Mouse (Mus musculus): Measurements from ENCODE around the gene Leap2. TPM values are rescaled to one million over a fixed set of nuclear protein-coding genes. Genes with fewer than 3 reads are reported as not detected.

Leap2 gene
- polyA plus RNA-seq, 1 experiment from 2014 or later: not detected

DNA sequence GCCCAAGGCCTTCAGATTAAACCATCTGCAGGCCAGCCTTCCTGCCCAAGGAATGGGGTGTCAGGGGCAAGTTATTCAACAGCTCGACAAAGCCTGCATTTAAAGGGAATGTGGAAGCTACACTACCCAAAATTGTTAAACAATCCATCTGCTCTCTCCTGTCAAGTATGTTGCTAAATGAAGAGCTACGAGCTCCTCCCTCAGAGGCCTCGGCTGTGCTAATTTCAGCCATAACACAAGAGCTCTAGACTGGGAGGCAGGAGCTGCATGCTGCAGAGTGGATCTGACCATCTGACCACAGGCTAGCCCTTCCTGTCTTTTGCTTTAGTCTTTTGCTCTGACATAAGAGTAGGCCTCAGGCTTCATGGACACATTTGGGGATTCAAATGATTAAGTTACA, 2.3 kb upstream of the Leap2 start:
- no peaks in the 10 kb centered on the region for H3K9me3 ChIP-seq (replicated peaks)
- H3K4me2 ChIP-seq: no peak overlapping the region
- H3K4me3 ChIP-seq: no peak overlapping the region
- no peak for ATAC-seq (ENCODE audit: insufficient number of reproducible peaks, low FRiP score)
- H3K27ac ChIP-seq (ENCODE audit: poor library complexity, severe bottlenecking): peak overlapping the region; percentile 36; the same call in 1 of the 2 replicates
- peaks cover 31% of the 10 kb centered on the region for H3K4me1 ChIP-seq (replicated peaks)
- no peaks in the 10 kb centered on the region for H3K27me3 ChIP-seq (replicated peaks)
- H3K36me3 ChIP-seq: peaks cover 32% of the 10 kb centered on the region
- 48% methylated on average over 3 of the region's 3 CpGs for WGBS
- no peak overlapping the region for H3K9ac ChIP-seq

DNA sequence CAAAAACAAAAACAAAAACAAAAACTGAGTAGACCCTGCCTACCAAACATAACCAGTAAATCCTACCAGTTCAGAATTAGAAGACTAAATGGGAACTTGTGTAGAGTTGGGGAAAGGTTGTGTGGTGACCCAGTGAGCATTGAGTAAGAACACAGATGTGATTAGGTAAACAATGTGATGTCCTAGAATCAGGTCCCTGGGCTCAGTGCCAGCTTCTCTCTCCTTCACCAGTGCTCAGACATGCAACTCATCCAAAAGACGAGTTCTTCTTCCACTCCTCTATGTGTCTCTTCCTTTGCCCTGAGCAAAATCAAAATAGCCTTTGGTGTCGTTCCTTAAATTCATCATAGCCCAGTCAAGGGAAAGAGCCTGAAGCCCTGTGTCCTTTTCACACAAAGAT, 1.9 kb upstream of the Leap2 start:
- Histone ChIP-seq H3K27me3 (replicated peaks) (no peaks in the 10 kb centered on the region), H3K36me3 (peaks cover 36% of the 10 kb centered on the region), H3K9me3 (replicated peaks) (no peaks in the 10 kb centered on the region), H3K9ac (no peak overlapping the region), H3K4me3 (no peak overlapping the region), H3K27ac (ENCODE audit: poor library complexity, severe bottlenecking) (peak overlapping the region; percentile 36; the same call in 1 of the 2 replicates), H3K4me2 (no peak overlapping the region), H3K4me1 (replicated peaks) (peaks cover 31% of the 10 kb centered on the region)
- ATAC-seq (ENCODE audit: insufficient number of reproducible peaks, low FRiP score): no peak
- 68% methylated on average over 2 of the region's 2 CpGs for WGBS

GRCm38 (mm10) chr11:53418048-53418447, 4.9 kb downstream of the Leap2 start:
- Histone ChIP-seq H3K36me3 (peaks cover 78% of the 10 kb centered on the region), H3K4me1 (replicated peaks) (peaks cover 4% of the 10 kb centered on the region; the same call in 1 of the 2 replicates), H3K4me3 (no peak overlapping the region), H3K9me3 (replicated peaks) (no peaks in the 10 kb centered on the region), H3K9ac (no peak overlapping the region), H3K27ac (ENCODE audit: poor library complexity, severe bottlenecking) (no peak overlapping the region), H3K4me2 (no peak overlapping the region), H3K27me3 (replicated peaks) (no peaks in the 10 kb centered on the region)
- no peak for ATAC-seq (ENCODE audit: insufficient number of reproducible peaks, low FRiP score)

DNA sequence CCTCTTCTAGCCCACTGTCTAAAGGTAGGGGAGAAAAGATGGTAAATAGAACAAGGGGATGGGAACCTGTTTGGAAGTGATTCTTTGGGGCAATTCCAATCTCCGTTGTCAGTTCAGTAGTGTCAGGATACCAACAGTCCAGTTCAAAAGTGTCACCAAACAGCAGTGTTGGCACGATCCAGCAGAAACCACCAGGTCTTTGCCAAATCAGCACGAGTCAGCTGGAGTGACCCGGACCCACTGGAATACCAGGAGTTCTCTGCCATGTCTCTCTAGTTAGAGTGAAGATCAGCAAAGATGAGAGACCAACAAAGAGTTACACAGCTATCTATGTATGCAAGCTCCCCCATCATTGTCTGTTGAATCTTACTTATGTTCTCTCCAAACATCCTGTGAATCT, 9.1 kb downstream of the Leap2 start:
- no peak overlapping the region for H3K4me3 ChIP-seq
- WGBS: 88% methylated on average over 4 of the region's 4 CpGs
- no peak overlapping the region for H3K4me2 ChIP-seq
- no peak overlapping the region for H3K27ac ChIP-seq (ENCODE audit: poor library complexity, severe bottlenecking)
- ATAC-seq (ENCODE audit: insufficient number of reproducible peaks, low FRiP score): no peak
- H3K4me1 ChIP-seq (replicated peaks): no peaks in the 10 kb centered on the region
- H3K36me3 ChIP-seq: peaks cover 84% of the 10 kb centered on the region
- H3K9me3 ChIP-seq (replicated peaks): no peaks in the 10 kb centered on the region
- H3K27me3 ChIP-seq (replicated peaks): no peaks in the 10 kb centered on the region
- H3K9ac ChIP-seq: no peak overlapping the region

- H3K9me3 ChIP-seq (replicated peaks): no peaks in the 10 kb centered on the region
These were observed 11.2 kb downstream of the Leap2 start for GRCm38 (mm10) chr11:53411738-53412137.

GRCm38 (mm10) chr11:53403638-53404037, 19.3 kb downstream of the Leap2 start:
- no peak for ATAC-seq (ENCODE audit: insufficient number of reproducible peaks, low FRiP score)
- no peaks in the 10 kb centered on the region for H3K9me3 ChIP-seq (replicated peaks)
- 80% methylated on average over 1 of the region's 1 CpGs for WGBS
- no peak overlapping the region for H3K9ac ChIP-seq
- H3K4me1 ChIP-seq (replicated peaks): no peaks in the 10 kb centered on the region
- no peak overlapping the region for H3K4me2 ChIP-seq
- H3K27me3 ChIP-seq (replicated peaks): no peaks in the 10 kb centered on the region
- peaks cover 80% of the 10 kb centered on the region for H3K36me3 ChIP-seq
- no peak overlapping the region for H3K4me3 ChIP-seq
- H3K27ac ChIP-seq (ENCODE audit: poor library complexity, severe bottlenecking): no peak overlapping the region

More at GRCm38 (mm10) chr11:53411738-53412137, 11.2 kb downstream of the Leap2 start:
- H3K4me2 ChIP-seq: no peak overlapping the region
- ATAC-seq (ENCODE audit: insufficient number of reproducible peaks, low FRiP score): no peak
- H3K4me1 ChIP-seq (replicated peaks): no peaks in the 10 kb centered on the region
- H3K27ac ChIP-seq (ENCODE audit: poor library complexity, severe bottlenecking): no peak overlapping the region
- no peaks in the 10 kb centered on the region for H3K27me3 ChIP-seq (replicated peaks)
- H3K9ac ChIP-seq: no peak overlapping the region
- H3K36me3 ChIP-seq: peaks cover 83% of the 10 kb centered on the region
- no peak overlapping the region for H3K4me3 ChIP-seq

GRCm38 (mm10) chr11:53393856-53394255, 29.1 kb downstream of the Leap2 start:
- Histone ChIP-seq H3K4me1 (replicated peaks) (no peaks in the 10 kb centered on the region), H3K9ac (no peak overlapping the region), H3K27ac (ENCODE audit: poor library complexity, severe bottlenecking) (no peak overlapping the region), H3K9me3 (replicated peaks) (no peaks in the 10 kb centered on the region), H3K36me3 (peaks cover 56% of the 10 kb centered on the region), H3K4me3 (no peak overlapping the region), H3K27me3 (replicated peaks) (no peaks in the 10 kb centered on the region), H3K4me2 (no peak overlapping the region)
- ATAC-seq (ENCODE audit: insufficient number of reproducible peaks, low FRiP score): no peak
- 82% methylated on average over 1 of the region's 1 CpGs for WGBS

DNA sequence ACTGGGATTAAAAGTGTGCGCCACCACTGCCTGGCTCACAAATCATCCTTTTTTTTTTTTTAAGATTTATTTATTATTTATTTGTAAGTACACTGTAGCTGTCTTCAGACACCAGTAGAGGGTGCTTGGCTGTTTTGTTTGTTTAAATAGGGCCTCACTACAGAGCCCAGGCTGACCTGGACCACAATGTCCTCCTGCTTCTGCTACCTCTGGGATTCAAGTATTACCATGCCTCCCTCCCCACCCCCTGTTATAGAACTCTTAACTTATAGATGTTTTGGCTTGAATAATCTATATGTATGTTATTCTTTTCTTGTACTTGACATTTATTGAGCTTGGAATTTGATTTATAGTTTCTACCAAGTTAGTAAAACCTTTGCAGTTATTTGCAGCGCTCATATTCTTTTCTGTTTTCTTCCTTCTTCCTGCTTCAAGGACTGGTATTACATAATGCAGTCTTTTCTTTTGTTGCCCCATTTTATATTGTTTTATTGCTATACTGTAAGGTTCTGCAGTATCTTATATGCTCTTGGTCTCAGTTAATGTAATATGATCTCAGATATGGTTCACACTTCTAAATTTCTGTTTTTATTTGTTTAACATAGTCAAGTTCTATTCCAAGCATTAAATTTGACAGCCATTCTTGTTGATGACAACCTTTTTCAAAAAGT, 39.1 kb downstream of the Leap2 start:
- ATAC-seq (ENCODE audit: insufficient number of reproducible peaks, low FRiP score): no peak
- 0 out of 2 replicates have a peak, but pooled peaks cover 2% of the 10 kb centered on the region for H3K4me1 ChIP-seq (replicated peaks)
- no peak overlapping the region for H3K27ac ChIP-seq (ENCODE audit: poor library complexity, severe bottlenecking)
- H3K9ac ChIP-seq: no peak overlapping the region
- H3K36me3 ChIP-seq: peaks cover 46% of the 10 kb centered on the region
- H3K9me3 ChIP-seq (replicated peaks): no peaks in the 10 kb centered on the region
- H3K27me3 ChIP-seq (replicated peaks): no peaks in the 10 kb centered on the region
- no peak overlapping the region for H3K4me2 ChIP-seq
- 97% methylated on average over 2 of the region's 2 CpGs for WGBS
- H3K4me3 ChIP-seq: no peak overlapping the region

DNA sequence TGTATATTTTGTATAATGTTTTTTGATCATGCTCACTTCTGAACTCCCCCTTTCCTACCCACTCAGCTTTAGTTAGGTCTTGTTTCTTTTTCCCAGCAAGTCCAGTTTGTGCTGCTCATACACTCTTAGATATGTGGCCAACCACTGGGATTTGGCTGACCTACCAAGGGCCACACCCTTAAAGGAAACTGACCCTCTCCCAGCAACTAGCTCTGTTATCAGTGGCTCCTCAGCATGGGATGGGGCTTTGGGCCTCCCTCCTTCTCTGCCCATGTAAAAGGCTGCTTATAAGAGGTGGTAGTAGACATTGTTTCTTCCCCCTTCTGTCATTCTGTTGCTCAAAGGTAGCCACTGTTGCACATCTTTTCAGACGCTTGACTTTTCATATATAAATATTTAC, 44.1 kb downstream of the Leap2 start:
- ATAC-seq (ENCODE audit: insufficient number of reproducible peaks, low FRiP score): no peak
- Histone ChIP-seq H3K4me1 (replicated peaks) (peaks cover 3% of the 10 kb centered on the region; the same call in 1 of the 2 replicates), H3K27ac (ENCODE audit: poor library complexity, severe bottlenecking) (no peak overlapping the region), H3K36me3 (peaks cover 46% of the 10 kb centered on the region), H3K9me3 (replicated peaks) (no peaks in the 10 kb centered on the region), H3K27me3 (replicated peaks) (no peaks in the 10 kb centered on the region), H3K4me2 (no peak overlapping the region), H3K4me3 (no peak overlapping the region), H3K9ac (no peak overlapping the region)
- 83% methylated on average over 1 of the region's 1 CpGs for WGBS

Small RNA genes lying within 50 kb of the gene (microRNA-seq; reads per million reads assigned to microRNA genes)
- gene Mir6920: not detected

Other genes starting within 250 kb of the Leap2 start
- 82.4 and 84.2 TPM in 2 replicates for gene Hspa4, start 122.7 kb downstream of the Leap2 start, polyA plus RNA-seq (2016; fragmentation: Nextera tagmentation; extraction: Ambion mirVana)
- 14.0 and 16.5 TPM in 2 replicates for gene Zcchc10, start 98.5 kb downstream of the Leap2 start, polyA plus RNA-seq (2016; fragmentation: Nextera tagmentation; extraction: Ambion mirVana)
- gene Aff4, start 72.3 kb downstream of the Leap2 start, polyA plus RNA-seq (2016; fragmentation: Nextera tagmentation; extraction: Ambion mirVana): 53.0 and 53.9 TPM in 2 replicates
- gene Uqcrq, start 7.7 kb upstream of the Leap2 start, polyA plus RNA-seq (2016; fragmentation: Nextera tagmentation; extraction: Ambion mirVana): 1,089 and 1,102 TPM in 2 replicates
- 0.56 and 1.3 TPM in 2 replicates for gene Gdf9, start 7.9 kb upstream of the Leap2 start, polyA plus RNA-seq (2016; fragmentation: Nextera tagmentation; extraction: Ambion mirVana)
- gene Gm10447, start 33.9 kb upstream of the Leap2 start, polyA plus RNA-seq (2016; fragmentation: Nextera tagmentation; extraction: Ambion mirVana): 0.11 and 0.15 TPM in 2 replicates
- gene Shroom1, start 34.0 kb upstream of the Leap2 start, polyA plus RNA-seq (2016; fragmentation: Nextera tagmentation; extraction: Ambion mirVana): 5.3 and 5.8 TPM in 2 replicates
- not detected in 2 replicates for gene Gm9837, start 47.3 kb upstream of the Leap2 start, polyA plus RNA-seq (2016; fragmentation: Nextera tagmentation; extraction: Ambion mirVana)
- gene Gm9945, start 57.0 kb upstream of the Leap2 start, polyA plus RNA-seq (2016; fragmentation: Nextera tagmentation; extraction: Ambion mirVana): not detected in 2 replicates
- gene Sowaha, start 57.1 kb upstream of the Leap2 start, polyA plus RNA-seq (2016; fragmentation: Nextera tagmentation; extraction: Ambion mirVana): 0.54 and 0.58 TPM in 2 replicates
- gene Sept8, start 96.1 kb upstream of the Leap2 start, polyA plus RNA-seq (2016; fragmentation: Nextera tagmentation; extraction: Ambion mirVana): 25.1 and 28.4 TPM in 2 replicates
- gene Kif3a, start 144.2 kb upstream of the Leap2 start, polyA plus RNA-seq (2016; fragmentation: Nextera tagmentation; extraction: Ambion mirVana): 36.1 and 37.2 TPM in 2 replicates
- gene Il4, start 195.5 kb upstream of the Leap2 start, polyA plus RNA-seq (2016; fragmentation: Nextera tagmentation; extraction: Ambion mirVana): 0.83 TPM in 1 of 2 replicates, not detected in the other
- not detected in 2 replicates for gene Il13, start 211.5 kb upstream of the Leap2 start, polyA plus RNA-seq (2016; fragmentation: Nextera tagmentation; extraction: Ambion mirVana)